Mouse (Mus musculus) C3H10T1/2 (cell line): Measurements from ENCODE around the gene Atp1b2. TPM values are rescaled to one million over a fixed set of nuclear protein-coding genes. Genes with fewer than 3 reads are reported as not detected.

Experiments
- polyA plus RNA-seq, 2 experiments: library from polyadenylated mRNA; unstranded; fragments of >200 nt; fragmentation: generic; extraction: Trizol; gene quantifications; one replicate each; pipeline ENCODE4 v1.2.1; 2012; ENCODE audit warnings: missing spikeins in 2 of 2

The Atp1b2 gene
- 1 to 10 TPM in 1 of 2 experiments, under 1 TPM in 1; 0.05 to 1.3 TPM for polyA plus RNA-seq

GRCm38 (mm10) chr11:69605726-69606490 is at the start of gene Atp1b2:
Gene Atp1b2 (minus strand): TSS chr11:69605942.

GRCm38 (mm10) chr11:69632284-69633089 is 26.7 kb upstream of the Atp1b2 start, which contains the start of gene Fxr2:
Gene Fxr2 (plus strand): TSS chr11:69632990.

GRCm38 (mm10) chr11:69621571-69622268 is 16.0 kb upstream of the Atp1b2 start, which contains the start of gene Sat2:
Gene Sat2 (plus strand): TSS chr11:69622024.

GRCm38 (mm10) chr11:69617805-69618204 is 12.1 kb upstream of the Atp1b2 start, which contains the start of gene Shbg:
Gene Shbg (minus strand): TSS chr11:69617905.

GRCm38 (mm10) chr11:69580091-69580514 is 25.6 kb downstream of the Atp1b2 start, which contains the start of the genes Wrap53 and Trp53:
Gene Wrap53 (minus strand): TSS chr11:69580255.
Gene Trp53 (plus strand): TSS chr11:69580359.

GRCm38 (mm10) chr11:69559851-69560765 is 45.6 kb downstream of the Atp1b2 start, which contains the start of gene Efnb3:
Gene Efnb3 (minus strand): TSS chr11:69560205.

Other genes starting within 250 kb of the Atp1b2 start
- gene Chd3, start 236.5 kb downstream of the Atp1b2 start, polyA plus RNA-seq = 100 to 1,000 TPM in 1 of 2 experiments, 10 to 100 TPM in 1; 12.9 to 147 TPM
- 100 to 1,000 TPM; 320 to 328 TPM for gene Naa38, start 210.5 kb downstream of the Atp1b2 start, polyA plus RNA-seq
- gene Cyb5d1, start 210.3 kb downstream of the Atp1b2 start, polyA plus RNA-seq = 10 to 100 TPM in 1 of 2 experiments, 1 to 10 TPM in 1; 1.2 to 16.0 TPM
- gene Tmem88, start 207.7 kb downstream of the Atp1b2 start, polyA plus RNA-seq = under 1 TPM; 0.33 TPM
- gene Kdm6b, start 192.3 kb downstream of the Atp1b2 start, polyA plus RNA-seq = 10 to 100 TPM in 1 of 2 experiments, 1 to 10 TPM in 1; 1.5 to 25.3 TPM
- gene Dnah2, start 56.8 kb downstream of the Atp1b2 start, polyA plus RNA-seq = 1 to 10 TPM in 1 of 2 experiments, under 1 TPM in 1; 0.02 to 1.6 TPM
- gene Efnb3, start 45.7 kb downstream of the Atp1b2 start, polyA plus RNA-seq = 1 to 10 TPM in 1 of 2 experiments, under 1 TPM in 1; 0.14 to 1.5 TPM
- gene Wrap53, start 25.7 kb downstream of the Atp1b2 start, polyA plus RNA-seq = 10 to 100 TPM; 14.8 to 24.4 TPM
- 100 to 1,000 TPM; 156 to 242 TPM for gene Trp53, start 25.6 kb downstream of the Atp1b2 start, polyA plus RNA-seq
- gene Shbg, start 12.0 kb upstream of the Atp1b2 start, polyA plus RNA-seq = not detected
- 10 to 100 TPM in 1 of 2 experiments, 1 to 10 TPM in 1; 4.4 to 16.8 TPM for gene Sat2, start 16.1 kb upstream of the Atp1b2 start, polyA plus RNA-seq
- 10 to 100 TPM; 29.4 to 66.7 TPM for gene Fxr2, start 27.0 kb upstream of the Atp1b2 start, polyA plus RNA-seq
- gene Sox15, start 49.4 kb upstream of the Atp1b2 start, polyA plus RNA-seq = under 1 TPM; 0.05 to 0.25 TPM
- 100 to 1,000 TPM in 1 of 2 experiments, 10 to 100 TPM in 1; 98.1 to 128 TPM for gene Mpdu1, start 56.7 kb upstream of the Atp1b2 start, polyA plus RNA-seq
- gene Cd68, start 60.2 kb upstream of the Atp1b2 start, polyA plus RNA-seq = 1 to 10 TPM; 1.8 to 3.0 TPM
- 100 to 1,000 TPM; 336 to 467 TPM for gene Eif4a1, start 66.5 kb upstream of the Atp1b2 start, polyA plus RNA-seq
- gene Senp3, start 76.1 kb upstream of the Atp1b2 start, polyA plus RNA-seq = 10 to 100 TPM; 51.2 to 71.3 TPM
- gene Tnfsf13, start 79.8 kb upstream of the Atp1b2 start, polyA plus RNA-seq = 1 to 10 TPM; 1.1 to 6.9 TPM
- 100 to 1,000 TPM in 1 of 2 experiments, 10 to 100 TPM in 1; 34.3 to 119 TPM for gene Tnfsf12, start 89.9 kb upstream of the Atp1b2 start, polyA plus RNA-seq
- gene Tnfsfm13, start 90.2 kb upstream of the Atp1b2 start, polyA plus RNA-seq = 10 to 100 TPM in 1 of 2 experiments, 1 to 10 TPM in 1; 6.4 to 30.3 TPM
- gene Polr2a, start 152.7 kb upstream of the Atp1b2 start, polyA plus RNA-seq = 100 to 1,000 TPM in 1 of 2 experiments, 10 to 100 TPM in 1; 42.8 to 126 TPM
- gene Slc35g3, start 156.0 kb upstream of the Atp1b2 start, polyA plus RNA-seq = under 1 TPM in 1 of 2 experiments, not detected in 1; 0.26 TPM
- 10 to 100 TPM in 1 of 2 experiments, 1 to 10 TPM in 1; 1.2 to 14.4 TPM for gene Zbtb4, start 160.0 kb upstream of the Atp1b2 start, polyA plus RNA-seq
- under 1 TPM; 0.63 to 0.89 TPM for gene Chrnb1, start 190.0 kb upstream of the Atp1b2 start, polyA plus RNA-seq
- under 1 TPM; 0.01 to 0.31 TPM for gene Fgf11, start 195.9 kb upstream of the Atp1b2 start, polyA plus RNA-seq
- gene Tmem102, start 199.7 kb upstream of the Atp1b2 start, polyA plus RNA-seq = under 1 TPM; 0.01 to 0.05 TPM
- not detected for gene Gm39566, start 209.4 kb upstream of the Atp1b2 start, polyA plus RNA-seq
- not detected for gene Spem2, start 212.5 kb upstream of the Atp1b2 start, polyA plus RNA-seq
- under 1 TPM; 0.02 to 0.07 TPM for gene Spem1, start 216.2 kb upstream of the Atp1b2 start, polyA plus RNA-seq
- gene Nlgn2, start 231.8 kb upstream of the Atp1b2 start, polyA plus RNA-seq = 10 to 100 TPM in 1 of 2 experiments, 1 to 10 TPM in 1; 4.3 to 49.8 TPM
- gene Tmem256, start 232.6 kb upstream of the Atp1b2 start, polyA plus RNA-seq = 100 to 1,000 TPM; 452 to 473 TPM
- gene Plscr3, start 240.4 kb upstream of the Atp1b2 start, polyA plus RNA-seq = 100 to 1,000 TPM in 1 of 2 experiments, 10 to 100 TPM in 1; 45.7 to 171 TPM